26 mouse cellular contexts compared by ENCODE assay signal in genomic region chr11:6987995-6988394, GRCm38 (mm10).
DNase-seq lines count a peak whose midpoint lies in the region; ATAC-seq and TF ChIP-seq lines count a peak whose summit lies in the region.
"Had no signal": no experiment of that assay in that cellular context is flagged by ENCODE, and none has a peak within 500 bp of the region (broad histone marks: within the 10 kb centered on the region; RNA-seq: fewer than 3 reads in every experiment).

No protein-coding gene starts in this region.

- no peak; the same call in 1 of the 2 replicates for ATAC-seq in hindbrain, postnatal 0 days
- ATAC-seq in hindbrain, embryonic 12.5 days (ENCODE audit: low FRiP score) = no peak
- ATAC-seq: forebrain, embryonic 13.5 days; intestine, embryonic 16.5 days; Patski had no signal

- no peak overlapping the region for H3K27ac ChIP-seq in cerebellum, adult 2 months (ENCODE audit: insufficient read depth, low read length)
- no peak overlapping the region for H3K27ac ChIP-seq in hindbrain, postnatal 0 days
- H3K27ac ChIP-seq in hindbrain, embryonic 12.5 days = no peak overlapping the region
- H3K27ac ChIP-seq: forebrain, embryonic 13.5 days; heart, embryonic 15.5 days; hindbrain, embryonic 15.5 days; kidney, postnatal 0 days; limb, embryonic 15.5 days; liver, embryonic 13.5 days; neural tube, embryonic 15.5 days; stomach, embryonic 15.5 days had no signal

- TF ChIP-seq CTCF in cerebellum, adult 2 months (IDR thresholded peaks at IDR 0.05; ENCODE audit: borderline replicate concordance, insufficient read depth, low read depth, low read length) = no peak
- no peak for TF ChIP-seq CTCF in hindbrain, postnatal 0 days (IDR thresholded peaks at IDR 0.05; ENCODE audit: low read depth)
- TF ChIP-seq CTCF in brain, embryonic 14.5 days (IDR thresholded peaks at IDR 0.05; ENCODE audit: borderline replicate concordance, extremely low read depth, insufficient read depth, insufficient read length) = no peak

- H3K9ac ChIP-seq in hindbrain, postnatal 0 days (replicated peaks; ENCODE audit: low read length) = no peak overlapping the region
- no peak overlapping the region for H3K9ac ChIP-seq in hindbrain, embryonic 12.5 days
- H3K9ac ChIP-seq: forebrain, embryonic 13.5 days; heart, embryonic 15.5 days; hindbrain, embryonic 15.5 days; limb, embryonic 15.5 days; liver, embryonic 13.5 days; neural tube, embryonic 15.5 days; stomach, embryonic 15.5 days had no signal

- H3K9me3 ChIP-seq in hindbrain, postnatal 0 days (ENCODE audit: low read length) = no peaks in the 10 kb centered on the region
- no peaks in the 10 kb centered on the region for H3K9me3 ChIP-seq in hindbrain, embryonic 12.5 days (replicated peaks)
- H3K9me3 ChIP-seq: forebrain, embryonic 13.5 days; heart, embryonic 15.5 days; hindbrain, embryonic 15.5 days; limb, embryonic 15.5 days; liver, embryonic 13.5 days; neural tube, embryonic 15.5 days; stomach, embryonic 15.5 days had no signal

- 8% methylated on average over 2 of the region's 2 CpGs for WGBS in cerebellum, adult 2 months
- 25% methylated on average over 2 of the region's 2 CpGs for WGBS in hindbrain, postnatal 0 days
- WGBS in hindbrain, embryonic 12.5 days = 52% methylated on average over 2 of the region's 2 CpGs

- no peak overlapping the region for H3K4me3 ChIP-seq in cerebellum, adult 2 months (replicated peaks; ENCODE audit: insufficient read depth, low read depth, low read length)
- no peak overlapping the region for H3K4me3 ChIP-seq in hindbrain, postnatal 0 days (ENCODE audit: low read length)
- no peak overlapping the region for H3K4me3 ChIP-seq in hindbrain, embryonic 12.5 days
- H3K4me3 ChIP-seq: forebrain, embryonic 13.5 days; heart, embryonic 15.5 days; hindbrain, embryonic 15.5 days; limb, embryonic 15.5 days; liver, embryonic 13.5 days; neural tube, embryonic 15.5 days; stomach, embryonic 15.5 days had no signal

- H3K27me3 ChIP-seq in cerebellum, adult 2 months (ENCODE audit: control insufficient read depth, insufficient read depth, low read length) = no peaks in the 10 kb centered on the region
- no peaks in the 10 kb centered on the region for H3K27me3 ChIP-seq in hindbrain, postnatal 0 days (ENCODE audit: insufficient read depth, low read length)
- H3K27me3 ChIP-seq in hindbrain, embryonic 12.5 days = no peaks in the 10 kb centered on the region
- H3K27me3 ChIP-seq: forebrain, embryonic 13.5 days; heart, embryonic 15.5 days; hindbrain, embryonic 15.5 days; limb, embryonic 15.5 days; liver, embryonic 13.5 days; neural tube, embryonic 15.5 days; Patski; stomach, embryonic 15.5 days had no signal

- H3K4me1 ChIP-seq in cerebellum, adult 2 months (ENCODE audit: control insufficient read depth, insufficient read depth, low read length) = peaks cover 3% of the 10 kb centered on the region; the same call in 1 of the 2 replicates
- no peaks in the 10 kb centered on the region for H3K4me1 ChIP-seq in hindbrain, postnatal 0 days (ENCODE audit: insufficient read depth, low read length)
- H3K4me1 ChIP-seq in hindbrain, embryonic 12.5 days = no peaks in the 10 kb centered on the region
- H3K4me1 ChIP-seq: forebrain, embryonic 13.5 days; heart, embryonic 15.5 days; limb, embryonic 15.5 days; liver, embryonic 13.5 days; stomach, embryonic 15.5 days had no signal

- peak; percentile 38 to 65 for DNase-seq in cerebellum, adult 2 months
- no peak for DNase-seq in cerebellum, adult 8-10 months
- peak; percentile 24 for DNase-seq in hindbrain, postnatal 0 days (ENCODE audit: low spot score)
- peak; percentile 13 for DNase-seq in brain, embryonic 14.5 days (ENCODE audit: low read depth)
- DNase-seq in cerebellum, postnatal 14 days = peak; percentile 32 to 59
- DNase-seq in left cerebral cortex, adult 8-10 months (ENCODE audit: low spot score in 2 of 2) = no peak
- DNase-seq: adrenal gland, postnatal 14 days; gastrocnemius, postnatal 10 days; heart, postnatal 4 days; kidney, adult 8-10 months; kidney, postnatal 4 days; left cerebral cortex, postnatal 4 days; liver, embryonic 13.5 days; lung, adult 2 months; lung, postnatal 10 days; right cerebral cortex, postnatal 25 days had no signal

- TF ChIP-seq POLR2A in cerebellum, adult 2 months (IDR thresholded peaks at IDR 0.05; ENCODE audit: borderline replicate concordance, insufficient read depth, low read length) = no peak
- TF ChIP-seq POLR2A in brain, embryonic 14.5 days (IDR thresholded peaks at IDR 0.05; ENCODE audit: borderline replicate concordance, extremely low read depth, insufficient read depth, insufficient read length, poor library complexity, severe bottlenecking) = no peak

- no peak overlapping the region for H3K4me2 ChIP-seq in hindbrain, postnatal 0 days (ENCODE audit: low read depth, low read length)
- H3K4me2 ChIP-seq in hindbrain, embryonic 12.5 days (replicated peaks) = no peak overlapping the region
- H3K4me2 ChIP-seq: forebrain, embryonic 13.5 days; heart, embryonic 15.5 days; hindbrain, embryonic 15.5 days; limb, embryonic 15.5 days; liver, embryonic 13.5 days; neural tube, embryonic 15.5 days; stomach, embryonic 15.5 days had no signal

- H3K36me3 ChIP-seq in hindbrain, postnatal 0 days (ENCODE audit: insufficient read depth, low read length) = no peaks in the 10 kb centered on the region
- H3K36me3 ChIP-seq in hindbrain, embryonic 12.5 days = no peaks in the 10 kb centered on the region
- H3K36me3 ChIP-seq: heart, embryonic 15.5 days; hindbrain, embryonic 15.5 days; limb, embryonic 15.5 days; liver, embryonic 13.5 days; neural tube, embryonic 15.5 days; stomach, embryonic 15.5 days had no signal

Comparison
In these comparisons a context has a peak if more than half of its experiments do, and no peak if none do; other contexts are left out.
1. DNase-seq: peak in cerebellum, adult 2 months (2 of 2), hindbrain, postnatal 0 days (single experiment), brain, embryonic 14.5 days (single experiment) and cerebellum, postnatal 14 days (2 of 2); none in cerebellum, adult 8-10 months (single experiment) and left cerebral cortex, adult 8-10 months (0 of 2).